Mouse (Mus musculus) olfactory bulb, adult 2 months (tissue): ENCODE data around the gene Cnfn. TPM values are rescaled to one million over a fixed set of nuclear protein-coding genes. Genes with fewer than 3 reads are reported as not detected.
"Not testable (repeated sequence)": the region's sequence is repeated elsewhere in the genome, so short reads cannot be mapped to it uniquely, and the experiment has no call there.

Experiments used
- H3K27ac ChIP-seq: fragments of 200-500 bp; 2 replicates; pipeline ENCODE4 v1.5.1; 2012; ENCODE audit warnings: low read depth, low read length; ENCODE audit not compliant: insufficient read depth
- H3K4me1 ChIP-seq: fragments of 200-500 bp; 2 replicates; pipeline ENCODE4 v1.6.1; 2012; ENCODE audit warnings: low read length; ENCODE audit not compliant: control insufficient read depth, insufficient read depth
- H3K4me3 ChIP-seq: fragments of 200-500 bp; 2 replicates; pipeline ENCODE4 v1.5.1; 2012; ENCODE audit warnings: mild to moderate bottlenecking, low read depth, low read length, moderate library complexity; ENCODE audit not compliant: insufficient read depth
- CTCF ChIP-seq: fragments of 200-500 bp; IDR thresholded peaks from 2 replicates; pipeline ENCODE4 v1.5.1; 2012; ENCODE audit warnings: low read depth, mild to moderate bottlenecking, low read length, moderate library complexity; ENCODE audit not compliant: insufficient read depth
- POLR2A ChIP-seq: fragments of 200-500 bp; IDR thresholded peaks from 2 replicates; pipeline ENCODE4 v1.6.1; 2012; ENCODE audit warnings: mild to moderate bottlenecking, low read depth, low read length, moderate library complexity; ENCODE audit not compliant: insufficient read depth
- WGBS: fragments of 180-500 bp; shearing (Covaris S2); methylation state at CpG from one replicate; pipeline ENCODE4 v1.1.7; 2018; 5-methylcytosine and 5-hydroxymethylcytosine counted together
- polyA plus RNA-seq: library from polyadenylated mRNA; stranded (reverse); fragments of >200 nt; gene quantifications from 2 replicates; pipeline ENCODE4 v1.2.4, GENCODE M21; 2012; ENCODE audit warnings: low replicate concordance; ENCODE audit not compliant: missing spikeins, insufficient read depth, insufficient read length

Gene Cnfn
- polyA plus RNA-seq, 1 experiment, result not detected

DNA sequence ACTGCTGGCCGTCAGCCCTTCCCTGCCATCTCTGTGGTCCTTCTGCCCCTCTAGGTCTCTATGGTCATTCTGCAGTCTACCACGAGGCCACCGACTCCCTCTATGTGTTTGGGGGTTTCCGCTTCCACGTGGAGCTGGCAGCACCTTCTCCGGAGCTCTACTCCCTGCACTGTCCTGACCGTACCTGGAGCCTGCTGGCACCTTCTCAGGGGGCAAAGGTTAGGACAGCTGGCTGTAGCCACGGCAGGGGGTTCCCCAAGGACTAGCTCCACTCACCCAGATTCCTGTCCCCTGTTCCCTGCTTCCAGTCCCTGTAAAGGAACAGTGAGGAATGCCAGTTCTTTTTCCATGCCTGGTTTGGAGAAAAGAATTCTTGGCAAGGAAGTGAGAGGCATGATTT lies 20.7 kb downstream of the Cnfn start:
- 85% methylated on average over 8 of the region's 8 CpGs for WGBS
- H3K4me1 ChIP-seq, result no peaks in the 10 kb centered on the region
- no peak overlapping the region for H3K4me3 ChIP-seq
- no peak for TF ChIP-seq POLR2A
- TF ChIP-seq CTCF, result no peak
- H3K27ac ChIP-seq, result no peak overlapping the region

GRCm38 (mm10) chr7:25341000-25341784 lies 28.3 kb downstream of the Cnfn start:
- TF ChIP-seq CTCF (no peak), POLR2A (no peak)
- no peak overlapping the region for H3K27ac ChIP-seq
- H3K4me1 ChIP-seq, result peaks cover 10% of the 10 kb centered on the region
- no peak overlapping the region for H3K4me3 ChIP-seq
- WGBS, result 67% methylated on average over 20 of the region's 20 CpGs

DNA sequence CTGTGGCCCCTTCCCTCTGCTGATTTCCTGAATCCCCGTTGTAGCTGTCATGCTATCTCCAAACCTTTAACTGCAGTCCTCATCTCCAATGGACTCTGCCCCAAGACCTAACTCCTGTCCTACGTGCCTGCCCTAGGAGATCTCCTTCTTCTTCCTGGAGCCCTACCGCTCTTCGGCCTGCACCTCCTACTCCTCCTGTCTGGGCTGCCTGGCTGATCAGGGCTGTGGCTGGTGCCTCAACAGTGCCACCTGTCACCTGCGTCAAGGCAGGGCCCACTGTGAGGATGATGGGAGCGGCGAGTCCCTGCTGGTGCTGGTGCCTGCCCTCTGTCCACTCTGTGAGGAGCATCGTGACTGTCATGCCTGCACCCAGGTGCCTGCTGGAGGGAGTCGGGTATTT lies 30.2 kb downstream of the Cnfn start:
- WGBS, result 89% methylated on average over 9 of the region's 9 CpGs
- Histone ChIP-seq H3K4me3 (no peak overlapping the region), H3K27ac (no peak overlapping the region), H3K4me1 (peaks cover 10% of the 10 kb centered on the region)
- TF ChIP-seq CTCF (no peak), POLR2A (no peak)

DNA sequence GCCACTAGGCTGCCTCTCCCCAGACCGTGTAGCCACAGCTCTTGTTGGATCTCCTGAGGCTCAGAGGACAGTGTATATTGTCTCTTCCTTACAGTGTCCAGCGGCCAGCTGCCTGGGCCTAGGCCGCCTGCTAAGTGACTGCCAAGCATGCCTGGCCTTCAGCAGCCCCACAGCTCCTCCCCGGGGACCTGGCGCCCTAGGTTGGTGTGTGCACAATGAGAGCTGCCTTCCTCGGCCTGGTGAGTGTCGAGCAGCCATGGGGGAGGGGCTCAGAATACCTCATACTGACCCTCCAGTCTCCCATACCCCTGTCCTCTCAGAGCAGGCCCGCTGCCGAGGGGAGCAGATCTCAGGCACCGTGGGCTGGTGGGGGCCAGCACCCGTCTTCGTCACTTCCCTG lies 35.1 kb downstream of the Cnfn start:
- H3K27ac ChIP-seq, result no peak overlapping the region
- H3K4me3 ChIP-seq, result no peak overlapping the region
- TF ChIP-seq POLR2A, result no peak
- no peaks in the 10 kb centered on the region for H3K4me1 ChIP-seq
- WGBS, result 78% methylated on average over 12 of the region's 12 CpGs

GRCm38 (mm10) chr7:25333596-25334307 lies 35.8 kb downstream of the Cnfn start:
- TF ChIP-seq POLR2A (no peak), CTCF (peak; percentile 76)
- WGBS, result 31% methylated on average over 16 of the region's 16 CpGs
- Histone ChIP-seq H3K4me3 (no peak overlapping the region), H3K27ac (no peak overlapping the region), H3K4me1 (no peaks in the 10 kb centered on the region)

GRCm38 (mm10) chr7:25326233-25326632 lies 43.3 kb downstream of the Cnfn start:
- H3K27ac ChIP-seq, result no peak overlapping the region
- H3K4me1 ChIP-seq, result peaks cover 8% of the 10 kb centered on the region
- no peak overlapping the region for H3K4me3 ChIP-seq
- TF ChIP-seq POLR2A (no peak), CTCF (no peak)
- WGBS, result 87% methylated on average over 8 of the region's 8 CpGs

GRCm38 (mm10) chr7:25325431-25325830 lies 44.1 kb downstream of the Cnfn start:
- not testable (repeated sequence) for H3K4me3 ChIP-seq, H3K4me1 ChIP-seq, H3K27ac ChIP-seq
- 94% methylated on average over 6 of the region's 6 CpGs for WGBS

DNA sequence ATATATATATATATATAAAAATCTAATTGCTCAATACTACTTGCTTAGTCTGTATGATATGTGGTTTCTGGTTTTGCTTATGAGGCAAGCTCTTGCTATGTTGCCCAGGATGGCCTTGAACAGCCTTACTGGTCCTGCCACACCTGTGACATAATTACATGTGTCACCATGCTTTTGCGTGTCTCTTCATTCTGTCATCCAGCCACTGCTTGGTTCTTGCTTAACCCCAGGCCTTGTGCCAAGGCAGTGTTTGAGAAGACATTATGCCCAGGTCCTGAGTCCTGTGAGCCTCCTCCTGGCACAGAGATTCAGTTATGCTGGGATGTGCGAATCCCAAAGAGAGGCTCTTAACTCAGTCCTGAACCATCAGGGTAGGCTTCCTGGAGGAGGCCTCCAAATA lies 46.3 kb downstream of the Cnfn start:
- Histone ChIP-seq H3K4me1 (peaks cover 8% of the 10 kb centered on the region), H3K4me3 (no peak overlapping the region), H3K27ac (no peak overlapping the region)
- WGBS, result 81% methylated on average over 2 of the region's 2 CpGs
- TF ChIP-seq CTCF (no peak), POLR2A (no peak)

- 41% methylated on average over 6 of the region's 6 CpGs for WGBS
- Histone ChIP-seq H3K27ac (no peak overlapping the region), H3K4me1 (peaks cover 12% of the 10 kb centered on the region), H3K4me3 (no peak overlapping the region)
- TF ChIP-seq POLR2A, result no peak
- no peak for TF ChIP-seq CTCF
Observed at GRCm38 (mm10) chr7:25322058-25322484, 47.5 kb downstream of the Cnfn start.

Other genes with a start within 250 kb of the Cnfn start
- gene Pou2f2, start 190.0 kb downstream of the Cnfn start, polyA plus RNA-seq, result not detected in 2 replicates
- not detected in 2 replicates for gene Dedd2, start 149.1 kb downstream of the Cnfn start, polyA plus RNA-seq
- not detected in 2 replicates for gene Zfp526, start 148.3 kb downstream of the Cnfn start, polyA plus RNA-seq
- gene Gsk3a, start 131.9 kb downstream of the Cnfn start, polyA plus RNA-seq, result not detected in 2 replicates
- gene Erf, start 119.0 kb downstream of the Cnfn start, polyA plus RNA-seq, result not detected in 2 replicates
- gene Cic, start 102.0 kb downstream of the Cnfn start, polyA plus RNA-seq, result 41.9 TPM in 1 of 2 replicates, not detected in the other
- gene Pafah1b3, start 71.7 kb downstream of the Cnfn start, polyA plus RNA-seq, result not detected in 2 replicates
- gene Prr19, start 68.3 kb downstream of the Cnfn start, polyA plus RNA-seq, result not detected in 2 replicates
- not detected in 2 replicates for gene Tmem145, start 63.6 kb downstream of the Cnfn start, polyA plus RNA-seq
- not detected in 2 replicates for gene Megf8, start 52.6 kb downstream of the Cnfn start, polyA plus RNA-seq
- not detected in 2 replicates for gene Lipe, start 29.0 kb upstream of the Cnfn start, polyA plus RNA-seq
- gene Cxcl17, start 43.2 kb upstream of the Cnfn start, polyA plus RNA-seq, result not detected in 2 replicates
- not detected in 2 replicates for gene Ceacam1, start 107.9 kb upstream of the Cnfn start, polyA plus RNA-seq
- gene Ceacam2, start 170.1 kb upstream of the Cnfn start, polyA plus RNA-seq, result not detected in 2 replicates
- not detected in 2 replicates for gene Erich4, start 246.2 kb upstream of the Cnfn start, polyA plus RNA-seq
- not detected in 2 replicates for gene Dmac2, start 249.7 kb upstream of the Cnfn start, polyA plus RNA-seq